Mouse (Mus musculus) embryonic facial prominence, embryonic 12.5 days (tissue): ENCODE measurements around the gene Opn4. TPM values are rescaled to one million over a fixed set of nuclear protein-coding genes. Genes with fewer than 3 reads are reported as not detected.

ENCODE experiments used
- polyA plus RNA-seq: library from polyadenylated mRNA; unstranded; fragments of >200 nt; fragmentation: Nextera tagmentation; extraction: Ambion mirVana; gene quantifications from 2 replicates; pipeline ENCODE4 v1.2.1, GENCODE M21; 2016

Opn4 gene
- polyA plus RNA-seq, 1 experiment from 2014 or later = 1.1 TPM

Other genes starting within 250 kb of the Opn4 start
- not detected in 2 replicates for gene Fam25c, start 244.7 kb downstream of the Opn4 start, polyA plus RNA-seq
- gene Sncg, start 225.4 kb downstream of the Opn4 start, polyA plus RNA-seq = 67.0 and 95.6 TPM in 2 replicates
- 8.1 and 8.7 TPM in 2 replicates for gene Mmrn2, start 224.7 kb downstream of the Opn4 start, polyA plus RNA-seq
- gene Bmpr1a, start 96.8 kb downstream of the Opn4 start, polyA plus RNA-seq = 71.4 TPM in 2 replicates
- gene 9230112D13Rik, start 77.3 kb downstream of the Opn4 start, polyA plus RNA-seq = not detected in 2 replicates
- 1.1 and 1.6 TPM in 2 replicates for gene Ldb3, start 11.5 kb downstream of the Opn4 start, polyA plus RNA-seq
- gene Wapl, start 73.8 kb upstream of the Opn4 start, polyA plus RNA-seq = 33.1 and 36.1 TPM in 2 replicates
- gene Grid1, start 220.0 kb upstream of the Opn4 start, polyA plus RNA-seq = 0.65 and 0.71 TPM in 2 replicates